Mouse (Mus musculus) lung, postnatal 10 days (tissue): ENCODE measurements around the gene Il11ra2.
"Not testable (repeated sequence)": the region's sequence is repeated elsewhere in the genome, so short reads cannot be mapped to it uniquely, and the experiment has no call there.

Source experiments
- DNase-seq: peaks from one replicate; pipeline ENCODE4 v3.0.0; 2021

Gene Il11ra2

DNA sequence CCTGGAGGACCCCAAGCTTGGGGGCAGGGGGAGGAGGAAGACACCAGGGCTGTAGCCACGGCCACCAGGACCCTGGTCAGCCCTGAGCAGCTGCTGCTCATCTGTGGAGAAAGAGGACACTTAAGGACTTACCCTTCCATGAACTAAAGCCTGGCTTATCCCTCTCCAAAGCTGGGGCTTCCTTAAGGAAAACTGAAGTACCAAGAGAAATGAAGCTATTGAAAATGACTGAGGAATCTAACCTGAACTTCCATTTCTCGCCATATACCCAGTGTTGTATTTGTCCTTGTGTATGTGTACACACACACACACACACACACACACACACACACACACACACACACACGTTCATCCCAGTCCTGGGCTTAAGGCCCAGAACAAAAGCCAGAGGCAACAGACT lies at the start of gene Il11ra2:
Gene Il11ra2 (minus strand): TSS at position 101 of the 400 bp plus-strand sequence.
- DNase-seq: not testable (repeated sequence)

DNA sequence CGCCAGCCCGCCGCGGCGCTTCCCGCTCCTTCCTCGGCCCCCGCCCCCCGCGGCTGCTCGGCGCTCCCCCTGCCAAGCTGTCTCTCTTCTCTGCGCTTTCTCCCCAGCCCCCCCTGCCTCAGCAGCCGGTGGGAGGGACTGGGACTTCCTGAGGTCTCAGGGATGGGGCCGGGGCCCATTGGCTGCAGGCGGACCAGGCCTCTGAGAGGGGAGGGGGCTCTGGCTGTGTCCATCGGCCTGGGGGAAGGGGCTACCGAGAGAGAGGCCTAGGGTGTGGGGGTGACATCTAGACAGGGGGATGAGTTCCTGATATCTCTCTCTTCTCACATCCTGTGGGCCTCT lies 20.5 kb upstream of the Il11ra2 start:
- not testable (repeated sequence) for DNase-seq

DNA sequence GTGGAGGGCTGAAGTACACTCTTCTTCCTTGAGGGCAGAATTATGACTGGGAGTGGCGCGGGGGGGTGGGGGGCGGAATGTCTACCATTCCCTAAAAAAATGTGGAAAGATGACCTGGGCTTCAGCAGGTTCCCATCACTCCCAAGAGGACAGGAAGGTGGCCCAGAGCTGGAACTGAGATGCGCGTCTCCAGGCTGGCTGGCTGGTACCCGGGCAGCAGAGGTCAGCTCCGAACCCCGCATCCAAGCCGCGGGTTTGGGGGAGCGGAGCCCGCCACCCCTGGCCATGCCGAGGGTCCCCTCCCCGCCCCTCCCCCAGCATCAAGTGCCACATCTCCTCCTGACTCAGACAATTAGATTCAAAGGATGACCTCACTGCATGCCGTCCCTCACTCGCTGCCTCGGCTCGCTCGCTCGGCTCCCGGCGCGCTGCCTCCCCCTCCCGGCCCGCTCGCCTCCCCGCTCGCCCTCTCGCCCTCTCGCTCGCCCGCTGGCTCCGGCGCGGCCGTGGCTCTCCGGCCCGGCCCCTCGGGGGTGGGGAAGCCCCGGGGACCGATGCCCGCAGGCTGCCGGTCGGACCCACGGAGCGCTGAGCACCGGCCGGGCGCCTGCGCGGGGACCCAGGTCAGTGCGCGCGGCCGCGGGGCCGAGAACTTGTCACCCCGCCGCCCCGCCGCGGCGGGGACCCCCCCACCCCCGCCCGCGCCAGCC lies 19.9 kb upstream of the Il11ra2 start:
- not testable (repeated sequence) for DNase-seq

DNA sequence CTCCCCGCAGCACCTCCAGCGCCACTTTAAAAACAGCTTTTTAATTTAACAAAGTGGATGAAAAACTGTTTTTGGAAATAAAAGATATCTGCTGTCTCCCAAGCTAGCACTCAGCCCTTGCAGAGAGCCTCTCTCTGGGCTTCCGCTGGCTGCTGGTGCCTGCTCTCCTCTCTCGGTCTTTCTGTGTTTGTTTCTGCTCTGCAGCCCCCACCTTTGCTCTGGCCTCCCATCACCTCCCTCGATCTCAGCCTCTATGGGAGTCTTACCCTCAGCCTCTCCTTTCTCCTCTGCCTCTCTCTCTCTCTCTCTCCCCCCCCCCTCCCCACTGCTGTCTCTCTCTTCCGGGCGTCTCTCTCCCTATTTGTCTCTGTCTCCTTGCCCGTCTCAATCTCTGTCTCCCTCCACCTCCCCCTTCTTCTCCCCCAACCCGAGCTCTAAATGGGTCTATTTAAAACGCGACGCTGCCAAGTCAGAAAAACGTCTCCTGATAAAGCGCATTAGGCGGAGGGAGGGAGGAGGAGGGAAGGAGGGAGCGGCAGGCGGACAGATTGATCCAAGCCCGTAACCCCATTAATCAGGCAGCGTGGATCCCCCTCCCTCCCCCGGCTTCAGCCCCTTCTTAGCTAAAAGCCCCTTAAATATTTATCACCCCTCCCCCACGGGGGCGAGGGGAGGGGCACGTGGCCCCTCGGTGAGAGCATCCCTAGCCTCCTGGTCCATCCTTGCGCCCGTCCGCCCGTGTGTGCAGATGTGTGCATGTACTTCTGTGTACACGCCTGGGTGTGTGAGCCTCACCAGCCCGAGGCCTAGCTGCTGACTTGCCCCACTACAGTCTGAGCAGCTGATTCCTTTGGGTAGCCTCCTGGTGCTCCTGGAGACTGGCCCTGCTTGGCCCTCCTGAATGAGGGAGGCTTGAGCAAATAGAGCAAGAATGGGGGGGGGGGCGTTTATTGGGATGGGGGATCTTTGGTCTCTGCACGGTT lies 19.0 kb upstream of the Il11ra2 start:
- not testable (repeated sequence) for DNase-seq

DNA sequence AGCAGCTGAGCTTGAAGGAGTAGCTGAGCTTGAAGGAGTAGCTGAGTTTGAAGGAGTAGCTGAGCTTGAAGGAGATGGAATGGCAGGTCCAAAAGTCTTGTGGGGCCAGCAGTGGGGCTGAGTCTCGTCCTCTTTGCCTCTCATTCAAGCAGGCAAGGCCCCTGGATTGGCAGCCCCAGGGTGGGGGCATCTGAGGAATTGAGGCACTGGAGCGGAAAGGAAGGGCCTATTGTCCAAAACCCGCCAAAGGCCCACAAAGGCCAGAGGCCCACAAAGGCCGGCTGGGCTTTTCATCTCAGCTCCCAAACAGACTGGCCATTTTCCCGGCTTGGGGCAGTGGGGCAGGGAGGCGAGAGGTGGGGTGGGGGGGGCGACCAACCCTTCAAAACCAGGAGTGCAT lies 17.7 kb upstream of the Il11ra2 start:
- not testable (repeated sequence) for DNase-seq

DNA sequence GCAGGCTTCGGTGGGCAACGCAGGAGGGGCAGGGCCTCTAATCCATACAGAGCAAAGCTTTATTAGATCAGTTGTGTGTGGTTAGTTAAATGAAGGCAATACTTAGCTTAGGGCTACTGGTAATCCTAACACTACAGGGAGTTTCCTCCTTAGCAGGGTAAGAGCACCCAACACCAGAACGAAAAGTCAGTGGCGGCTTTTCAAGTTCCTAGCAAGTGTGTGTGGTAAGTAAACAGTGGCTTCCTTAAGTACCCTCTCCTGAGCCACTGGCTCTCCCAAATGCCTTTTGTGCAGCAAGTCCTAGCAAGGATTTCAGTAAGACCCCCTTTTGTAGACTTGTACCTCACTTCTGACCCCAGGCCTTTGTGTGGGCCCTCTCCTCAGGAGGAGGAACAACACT lies 13.7 kb upstream of the Il11ra2 start:
- not testable (repeated sequence) for DNase-seq

DNA sequence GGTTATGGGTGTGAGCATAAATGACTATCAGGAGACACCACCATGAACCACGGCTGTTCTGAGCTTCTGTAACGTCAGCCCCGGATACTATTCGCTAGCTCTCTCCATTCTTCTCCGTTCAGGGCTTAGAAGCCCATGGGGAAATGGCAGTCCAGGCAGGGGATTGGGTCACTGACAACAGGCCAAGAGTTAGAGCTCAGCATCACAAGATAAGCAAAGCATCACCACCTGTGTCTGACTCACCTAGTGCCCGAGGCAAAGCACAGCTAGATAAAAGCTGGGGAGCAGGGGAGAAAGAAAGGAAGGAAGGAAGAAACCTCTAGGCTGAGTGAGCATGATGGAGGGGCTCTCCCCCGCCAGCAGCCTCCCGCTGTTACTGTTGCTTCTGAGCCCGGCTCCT lies 6.7 kb downstream of the Il11ra2 start, which contains the start of gene Ccl27b:
Gene Ccl27b (plus strand): TSS at position 301 of the 400 bp plus-strand sequence.
- DNase-seq: not testable (repeated sequence)

DNA sequence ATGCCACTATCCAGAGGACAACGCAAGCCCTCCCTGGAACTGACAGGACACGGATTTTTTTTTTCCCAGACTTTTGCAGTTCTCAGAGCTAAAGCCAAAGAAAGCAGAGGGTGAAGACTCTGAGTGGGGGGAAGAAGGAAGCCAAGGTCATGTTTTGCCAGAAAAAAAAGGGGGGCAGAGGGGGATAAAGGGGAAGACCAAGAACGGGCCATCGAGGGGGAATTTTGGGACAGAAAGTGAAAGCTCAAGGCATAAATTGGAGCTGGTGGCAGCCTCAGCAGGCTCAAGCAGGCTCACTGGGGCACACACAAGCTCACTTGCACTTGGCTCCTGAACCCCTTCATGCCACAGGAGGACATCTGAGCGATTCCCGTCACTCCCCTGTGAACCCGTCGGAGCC lies 32.3 kb downstream of the Il11ra2 start, which contains the start of gene Gm2564:
Gene Gm2564 (plus strand): TSS at position 301 of the 400 bp plus-strand sequence.
- DNase-seq: not testable (repeated sequence)

DNA sequence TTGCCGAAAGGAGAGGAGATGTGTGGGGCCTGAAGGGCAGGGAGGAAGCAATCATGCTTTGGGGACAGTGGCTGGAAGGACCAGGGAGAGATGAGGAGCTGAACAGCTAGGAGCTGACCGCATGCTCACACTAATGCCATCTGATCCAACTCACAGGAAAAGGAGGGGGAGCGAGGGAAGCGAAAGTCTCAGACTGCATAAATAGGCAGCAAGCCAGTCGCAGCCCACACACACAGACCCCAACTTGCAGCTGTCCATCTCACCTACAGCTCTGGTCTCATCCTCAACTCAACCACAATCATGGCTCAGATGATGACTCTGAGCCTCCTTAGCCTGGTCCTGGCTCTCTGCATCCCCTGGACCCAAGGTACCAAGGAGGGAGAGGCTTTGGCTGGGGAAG lies 49.8 kb downstream of the Il11ra2 start, which contains the start of gene Gm10591:
Gene Gm10591 (plus strand): TSS at position 301 of the 400 bp plus-strand sequence.
- not testable (repeated sequence) for DNase-seq
